Mouse (Mus musculus) neural tube, embryonic 12.5 days (tissue): ENCODE measurements around the gene Pik3r2. TPM values are rescaled to one million over a fixed set of nuclear protein-coding genes. Genes with fewer than 3 reads are reported as not detected.

Experiments used
- ATAC-seq: fragments of 200-750 bp; cut with Nextera tagmentation; 2 replicates; pipeline ENCODE4 v1.8.0; 2017; ENCODE audit warnings: low read depth, mild to moderate bottlenecking, moderate TSS enrichment, moderate library complexity; ENCODE audit not compliant: low FRiP score
- H3K27ac ChIP-seq: fragments of 300-500 bp; sonication (generic); 2 replicates; pipeline ENCODE4 v1.5.1; 2016
- H3K27me3 ChIP-seq: fragments of 300-500 bp; sonication (generic); replicated peaks from 2 replicates; pipeline ENCODE4 v1.6.1; 2016; ENCODE audit warnings: mild to moderate bottlenecking
- H3K36me3 ChIP-seq: fragments of 300-500 bp; sonication (generic); 2 replicates; pipeline ENCODE4 v1.6.1; 2016; ENCODE audit warnings: mild to moderate bottlenecking
- H3K4me1 ChIP-seq: fragments of 300-500 bp; sonication (generic); 2 replicates; pipeline ENCODE4 v1.6.1; 2016
- H3K4me2 ChIP-seq: fragments of 300-500 bp; sonication (generic); replicated peaks from 2 replicates; pipeline ENCODE4 v1.6.1; 2016; ENCODE audit warnings: mild to moderate bottlenecking
- H3K4me3 ChIP-seq: fragments of 300-500 bp; sonication (generic); 2 replicates; pipeline ENCODE4 v1.5.1; 2016
- H3K9ac ChIP-seq: fragments of 300-500 bp; sonication (generic); 2 replicates; pipeline ENCODE4 v1.6.1; 2016; ENCODE audit warnings: mild to moderate bottlenecking
- H3K9me3 ChIP-seq: fragments of 300-500 bp; sonication (generic); 2 replicates; pipeline ENCODE4 v1.6.1; 2016; ENCODE audit warnings: mild to moderate bottlenecking
- WGBS: fragments of 180-500 bp; shearing (Covaris S2); methylation state at CpG from one replicate; pipeline ENCODE4 v1.1.7; 2016; 5-methylcytosine and 5-hydroxymethylcytosine counted together
- polyA plus RNA-seq: library from polyadenylated mRNA; unstranded; fragments of >200 nt; fragmentation: Nextera tagmentation; extraction: Ambion mirVana; gene quantifications from 2 replicates; pipeline ENCODE4 v1.2.1, GENCODE M21; 2016

Pik3r2 gene
- polyA plus RNA-seq, 1 experiment from 2014 or later: 84.0 TPM

DNA sequence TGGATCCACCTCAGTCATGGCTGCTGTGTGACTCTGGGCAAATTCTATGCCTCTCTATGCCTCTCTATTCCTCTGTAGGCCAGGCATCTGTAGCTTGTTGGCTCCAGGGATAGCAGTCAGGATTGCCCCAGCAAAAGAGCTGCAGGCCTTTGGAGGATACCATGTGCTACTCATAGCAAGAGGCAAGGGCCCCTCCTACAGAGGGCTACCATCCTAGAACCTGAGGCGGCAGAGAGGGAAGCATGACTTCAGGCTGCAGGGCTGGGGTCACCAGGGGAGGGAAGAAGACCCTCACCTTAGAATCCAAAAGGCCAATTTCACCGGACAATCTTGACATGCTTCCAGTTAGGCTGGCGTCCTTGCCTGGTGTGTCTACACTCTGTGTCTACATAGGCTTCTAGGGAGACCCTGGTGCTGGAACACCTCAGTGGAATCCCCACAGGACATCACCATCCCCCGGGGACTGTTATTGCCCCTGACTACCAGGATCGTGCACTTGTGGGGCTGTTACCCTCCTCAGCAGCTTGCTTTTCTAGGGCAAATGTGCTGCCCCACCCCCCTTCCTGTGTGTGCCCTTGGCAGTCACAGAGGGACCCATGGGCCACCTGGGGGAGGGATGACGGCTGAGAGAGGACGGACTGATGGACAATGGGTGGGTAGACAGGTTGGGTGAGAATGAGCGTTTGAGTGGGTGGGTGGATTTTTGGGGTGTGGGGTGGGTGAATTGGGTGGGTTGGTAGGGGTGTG, 32.6 kb upstream of the Pik3r2 start:
- Histone ChIP-seq H3K27ac (no peak overlapping the region), H3K4me3 (no peak overlapping the region), H3K9ac (no peak overlapping the region), H3K9me3 (no peaks in the 10 kb centered on the region), H3K27me3 (peaks cover 23% of the 10 kb centered on the region), H3K36me3 (no peaks in the 10 kb centered on the region), H3K4me2 (no peak overlapping the region), H3K4me1 (peaks cover 9% of the 10 kb centered on the region)
- WGBS: 75% methylated on average over 8 of the region's 8 CpGs
- no peak for ATAC-seq

DNA sequence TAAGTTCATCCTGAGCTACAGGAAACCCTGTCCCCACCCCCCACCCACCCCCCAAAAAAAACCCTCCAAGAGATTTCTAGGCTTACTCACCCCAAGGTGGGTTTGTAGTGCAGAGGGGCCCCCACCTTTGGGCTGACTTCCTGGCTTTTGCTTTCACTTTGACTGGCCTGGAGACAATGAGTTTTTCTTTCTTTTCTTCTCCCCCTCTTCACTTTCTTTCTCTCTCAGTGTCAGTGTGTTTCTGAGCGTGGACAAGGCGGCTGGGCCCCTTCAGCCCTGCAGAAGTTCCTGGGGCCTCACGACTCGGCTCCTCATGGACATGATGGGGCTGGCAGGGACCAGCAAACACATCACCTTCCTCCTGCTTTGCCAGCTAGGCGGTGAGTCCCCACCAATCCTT, 31.7 kb upstream of the Pik3r2 start, which contains the start of gene Il12rb1:
TSS of gene Il12rb1 (plus strand) at position 211 of the 400 bp plus-strand sequence.
- Histone ChIP-seq H3K4me2 (no peak within 1 kb of the TSS), H3K9me3 (no peaks in the 10 kb centered on the region), H3K9ac (no peak within 1 kb of the TSS), H3K4me3 (no peak within 1 kb of the TSS), H3K36me3 (no peaks in the 10 kb centered on the region), H3K27me3 (peaks cover 32% of the 10 kb centered on the region), H3K27ac (no peak within 1 kb of the TSS), H3K4me1 (peaks cover 15% of the 10 kb centered on the region)
- 64% methylated on average over 5 of the region's 5 CpGs for WGBS
- no peak for ATAC-seq

GRCm38 (mm10) chr8:70807304-70807703, 30.8 kb upstream of the Pik3r2 start:
- no peak for ATAC-seq
- H3K27ac ChIP-seq: no peak overlapping the region
- no peak overlapping the region for H3K4me2 ChIP-seq
- no peaks in the 10 kb centered on the region for H3K9me3 ChIP-seq
- WGBS: 43% methylated on average over 1 of the region's 1 CpGs
- no peaks in the 10 kb centered on the region for H3K36me3 ChIP-seq
- peaks cover 15% of the 10 kb centered on the region for H3K4me1 ChIP-seq
- H3K9ac ChIP-seq: no peak overlapping the region
- no peak overlapping the region for H3K4me3 ChIP-seq
- peaks cover 35% of the 10 kb centered on the region for H3K27me3 ChIP-seq

GRCm38 (mm10) chr8:70806541-70806940, 30.0 kb upstream of the Pik3r2 start:
- peaks cover 15% of the 10 kb centered on the region for H3K4me1 ChIP-seq
- H3K9me3 ChIP-seq: no peaks in the 10 kb centered on the region
- no peak overlapping the region for H3K27ac ChIP-seq
- H3K36me3 ChIP-seq: no peaks in the 10 kb centered on the region
- peaks cover 41% of the 10 kb centered on the region for H3K27me3 ChIP-seq
- ATAC-seq: no peak
- no peak overlapping the region for H3K4me3 ChIP-seq
- H3K9ac ChIP-seq: no peak overlapping the region
- no peak overlapping the region for H3K4me2 ChIP-seq
- 70% methylated on average over 4 of the region's 4 CpGs for WGBS

DNA sequence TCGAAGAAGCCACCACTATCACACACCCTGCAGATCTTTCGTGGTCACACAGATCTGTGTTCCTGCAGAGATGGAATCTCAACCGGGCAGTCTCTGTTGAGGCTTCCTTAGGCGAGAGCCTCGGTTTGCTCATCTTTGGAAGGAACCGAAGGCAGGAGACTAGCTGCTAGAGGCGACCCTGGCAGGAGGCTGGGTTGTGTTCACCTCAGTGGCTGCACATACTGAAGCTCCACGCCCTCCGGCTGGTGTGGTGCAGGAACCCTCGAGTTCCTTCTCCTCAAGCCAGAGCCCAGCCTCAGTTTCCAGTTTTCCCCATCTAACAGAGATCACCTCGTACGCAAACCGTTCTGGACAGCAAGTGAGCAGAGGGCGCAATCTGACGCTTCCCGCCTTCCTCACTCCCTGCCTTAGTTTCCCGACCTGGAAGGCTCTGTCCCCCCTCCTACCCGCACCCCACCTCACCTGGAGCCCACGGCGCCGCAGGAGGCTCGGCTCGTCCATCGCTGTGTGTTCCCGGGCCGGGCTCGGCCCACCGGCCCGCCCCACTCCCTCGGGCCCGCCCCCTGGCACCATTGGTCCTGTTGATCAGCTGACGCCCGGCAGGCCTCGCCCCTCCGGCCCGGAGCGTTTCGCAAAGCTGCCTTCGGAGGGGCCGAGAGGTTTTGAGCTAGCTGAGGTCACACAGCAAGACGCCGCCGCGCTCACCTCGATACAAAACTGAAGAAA, 28.1 kb upstream of the Pik3r2 start, which contains the start of gene Mast3:
TSS of gene Mast3 (minus strand) at position 574 of the 726 bp plus-strand sequence.
- peaks cover 48% of the 10 kb centered on the region for H3K27me3 ChIP-seq

DNA sequence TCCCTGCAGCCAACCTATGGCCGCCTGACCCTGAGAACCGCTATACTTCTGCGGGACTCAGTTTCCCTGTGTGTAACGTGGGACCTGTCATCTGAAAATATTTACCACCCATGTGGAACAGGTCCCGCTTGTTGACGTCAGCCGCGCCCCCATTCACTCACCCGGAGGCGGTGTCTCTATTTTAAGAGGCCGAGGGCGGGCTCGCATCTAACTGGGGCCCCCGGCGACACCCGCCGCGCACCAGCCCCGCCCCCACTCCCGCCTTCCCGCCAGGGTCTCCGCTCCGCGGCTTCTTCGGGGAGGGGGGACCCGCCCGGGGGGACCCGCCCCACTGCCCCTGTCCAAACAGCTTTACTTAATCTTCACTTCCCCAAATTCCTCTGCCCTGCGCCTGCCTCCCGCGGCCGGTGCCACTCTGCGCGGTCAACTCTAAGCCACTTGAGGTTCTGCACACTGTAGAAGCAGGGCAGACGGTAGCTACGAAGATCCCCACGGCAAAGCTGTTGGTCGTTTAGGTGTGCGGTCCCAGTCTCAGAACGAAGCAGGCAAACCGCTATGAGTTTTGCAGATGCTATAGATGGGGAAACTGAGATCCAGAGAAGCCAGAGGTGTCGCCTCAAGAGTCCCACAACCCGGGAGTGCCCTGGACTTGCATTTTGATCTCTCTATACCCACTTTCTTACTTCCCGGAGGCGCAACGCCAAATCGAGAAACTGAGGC, 27.4 kb upstream of the Pik3r2 start:
- H3K4me1 ChIP-seq: peaks cover 19% of the 10 kb centered on the region
- H3K4me2 ChIP-seq: peak overlapping the region; percentile 78
- WGBS: 2% methylated on average over 47 of the region's 47 CpGs
- peaks cover 55% of the 10 kb centered on the region for H3K27me3 ChIP-seq
- H3K36me3 ChIP-seq: no peaks in the 10 kb centered on the region
- peak overlapping the region; percentile 41 for H3K9ac ChIP-seq
- 0 out of 2 replicates have a peak, but pooled peaks have one; percentile 14 for ATAC-seq
- H3K27ac ChIP-seq: no peak overlapping the region
- H3K4me3 ChIP-seq: peak overlapping the region; percentile 49
- H3K9me3 ChIP-seq: no peaks in the 10 kb centered on the region

More for the DNA sequence above, 28.1 kb upstream of the Pik3r2 start, which contains the start of gene Mast3:
- Histone ChIP-seq H3K36me3 (no peaks in the 10 kb centered on the region), H3K27ac (no peak within 1 kb of the TSS), H3K4me1 (peaks cover 19% of the 10 kb centered on the region), H3K9me3 (no peaks in the 10 kb centered on the region), H3K4me2 (peak within 1 kb of the TSS; percentile 78), H3K4me3 (peak within 1 kb of the TSS; percentile 49), H3K9ac (peak within 1 kb of the TSS; percentile 41)
- under 1% methylated on average over 45 of the region's 45 CpGs for WGBS
- peak; percentile 84 for ATAC-seq

DNA sequence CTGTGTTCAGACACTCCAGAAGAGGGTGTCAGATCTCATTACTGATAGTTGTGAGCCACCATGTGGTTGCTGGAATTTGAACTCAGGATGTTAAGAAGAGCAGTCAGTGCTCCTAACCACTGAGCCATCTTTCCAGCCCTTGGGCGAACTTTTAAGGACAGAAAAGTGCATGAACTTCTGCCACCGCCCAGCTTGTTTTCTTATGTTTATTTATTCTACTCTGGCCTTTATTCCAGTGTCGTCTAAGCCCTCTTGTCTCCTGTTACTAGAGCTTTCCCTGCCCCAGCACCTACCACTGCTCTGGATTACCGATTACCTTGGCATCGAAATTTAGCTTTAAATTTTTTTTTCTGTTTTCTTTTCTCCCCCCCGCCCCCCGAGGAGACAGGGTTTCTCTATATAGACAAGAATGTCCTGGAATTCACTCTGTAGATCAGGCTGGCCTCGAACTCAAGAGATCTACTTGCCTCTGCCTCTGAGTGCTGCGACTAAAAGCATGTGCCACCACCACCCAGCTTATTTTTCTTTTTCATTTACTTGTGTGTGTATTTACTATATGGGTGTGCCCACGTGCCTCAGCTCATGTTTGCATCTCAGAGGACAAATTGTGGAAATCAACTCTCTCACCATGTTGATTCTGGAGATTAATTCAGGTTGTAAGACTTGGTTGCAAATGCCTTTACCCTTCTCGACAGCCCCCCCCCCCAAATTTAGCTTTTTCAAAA, 26.4 kb upstream of the Pik3r2 start:
- Histone ChIP-seq H3K27me3 (peaks cover 65% of the 10 kb centered on the region), H3K27ac (no peak overlapping the region), H3K4me2 (0 out of 2 replicates have a peak overlapping the region, but pooled peaks have one; percentile 78), H3K9ac (no peak overlapping the region), H3K9me3 (no peaks in the 10 kb centered on the region), H3K36me3 (no peaks in the 10 kb centered on the region), H3K4me1 (peaks cover 23% of the 10 kb centered on the region), H3K4me3 (no peak overlapping the region)
- 75% methylated on average over 11 of the region's 11 CpGs for WGBS
- ATAC-seq: no peak

GRCm38 (mm10) chr8:70801830-70802229, 25.3 kb upstream of the Pik3r2 start:
- H3K9ac ChIP-seq: no peak overlapping the region
- peaks cover 28% of the 10 kb centered on the region for H3K4me1 ChIP-seq
- H3K4me2 ChIP-seq: no peak overlapping the region
- no peak for ATAC-seq
- 81% methylated on average over 1 of the region's 1 CpGs for WGBS
- H3K9me3 ChIP-seq: no peaks in the 10 kb centered on the region
- no peak overlapping the region for H3K27ac ChIP-seq
- H3K27me3 ChIP-seq: peaks cover 65% of the 10 kb centered on the region
- no peaks in the 10 kb centered on the region for H3K36me3 ChIP-seq
- no peak overlapping the region for H3K4me3 ChIP-seq

GRCm38 (mm10) chr8:70801156-70801555, 24.6 kb upstream of the Pik3r2 start:
- Histone ChIP-seq H3K4me3 (no peak overlapping the region), H3K4me1 (peaks cover 32% of the 10 kb centered on the region), H3K36me3 (no peaks in the 10 kb centered on the region), H3K9ac (no peak overlapping the region), H3K27me3 (peaks cover 65% of the 10 kb centered on the region), H3K9me3 (no peaks in the 10 kb centered on the region), H3K27ac (no peak overlapping the region), H3K4me2 (no peak overlapping the region)
- 28% methylated on average over 15 of the region's 15 CpGs for WGBS
- no peak for ATAC-seq

DNA sequence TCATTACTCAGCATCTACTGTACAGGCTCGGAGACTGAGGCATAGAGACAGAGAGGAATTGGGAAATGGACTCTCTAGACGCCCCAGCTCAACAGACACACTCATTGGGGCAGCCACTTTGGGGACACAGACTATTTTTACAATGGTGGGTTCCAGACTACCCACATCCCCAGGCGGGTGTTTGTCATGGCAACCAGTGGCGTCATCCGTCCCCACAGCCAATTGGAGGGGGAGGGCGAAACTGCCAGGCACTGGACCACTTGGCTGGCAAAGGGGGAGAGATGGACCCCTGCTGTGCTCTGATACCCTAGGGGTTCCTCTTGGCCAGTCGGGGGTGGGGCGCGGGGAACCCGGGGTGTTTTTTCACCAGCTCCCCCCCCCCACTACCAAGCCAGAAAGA, 24.1 kb upstream of the Pik3r2 start:
- H3K27ac ChIP-seq: no peak overlapping the region
- H3K9ac ChIP-seq: no peak overlapping the region
- WGBS: 45% methylated on average over 10 of the region's 10 CpGs
- no peak for ATAC-seq
- H3K4me1 ChIP-seq: peaks cover 32% of the 10 kb centered on the region
- H3K9me3 ChIP-seq: no peaks in the 10 kb centered on the region
- no peaks in the 10 kb centered on the region for H3K36me3 ChIP-seq
- no peak overlapping the region for H3K4me2 ChIP-seq
- H3K4me3 ChIP-seq: no peak overlapping the region
- H3K27me3 ChIP-seq: peaks cover 61% of the 10 kb centered on the region

GRCm38 (mm10) chr8:70798281-70798680, 21.8 kb upstream of the Pik3r2 start:
- H3K9ac ChIP-seq: no peak overlapping the region; the same call in 1 of the 2 replicates

More at GRCm38 (mm10) chr8:70798281-70798680, 21.8 kb upstream of the Pik3r2 start:
- H3K27ac ChIP-seq: no peak overlapping the region
- peaks cover 18% of the 10 kb centered on the region for H3K4me1 ChIP-seq
- peak overlapping the region; percentile 52 for H3K4me3 ChIP-seq
- H3K27me3 ChIP-seq: peaks cover 44% of the 10 kb centered on the region
- ATAC-seq: no peak
- 13% methylated on average over 15 of the region's 15 CpGs for WGBS
- peak overlapping the region; percentile 84 for H3K4me2 ChIP-seq
- no peaks in the 10 kb centered on the region for H3K36me3 ChIP-seq
- H3K9me3 ChIP-seq: no peaks in the 10 kb centered on the region
